Mouse (Mus musculus) liver, embryonic 11.5 days (tissue): ENCODE results near the gene Rai14. TPM values are rescaled to one million over a fixed set of nuclear protein-coding genes. Genes with fewer than 3 reads are reported as not detected.

ENCODE experiments used
- ATAC-seq: fragments of 200-750 bp; cut with Nextera tagmentation; replicated peaks from 2 replicates; pipeline ENCODE4 v1.8.0; 2017; ENCODE audit warnings: moderate number of reproducible peaks, mild to moderate bottlenecking, moderate TSS enrichment, moderate library complexity; ENCODE audit not compliant: low FRiP score
- DNase-seq: peaks from one replicate; pipeline ENCODE4 v3.0.0-alpha.2; 2017; ENCODE audit warnings: low spot score
- H3K27ac ChIP-seq: fragments of 300-500 bp; sonication (generic); 2 replicates; pipeline ENCODE4 v1.5.1; 2014; ENCODE audit warnings: mild to moderate bottlenecking, low read depth, low read length, control low read depth
- H3K27me3 ChIP-seq: fragments of 300-500 bp; sonication (generic); replicated peaks from 2 replicates; pipeline ENCODE4 v1.6.1; 2014; ENCODE audit warnings: low read length, mixed read lengths; ENCODE audit not compliant: control insufficient read depth, insufficient read depth
- H3K36me3 ChIP-seq: fragments of 300-500 bp; sonication (generic); 2 replicates; pipeline ENCODE4 v1.6.1; 2014; ENCODE audit warnings: mild to moderate bottlenecking, low read length, moderate library complexity, mixed read lengths; ENCODE audit not compliant: control insufficient read depth, insufficient read depth
- H3K4me1 ChIP-seq: fragments of 300-500 bp; sonication (generic); replicated peaks from 2 replicates; pipeline ENCODE4 v1.6.1; 2014; ENCODE audit warnings: low read length, mixed read lengths; ENCODE audit not compliant: control insufficient read depth, insufficient read depth
- H3K4me2 ChIP-seq: fragments of 300-500 bp; sonication (generic); 2 replicates; pipeline ENCODE4 v1.6.1; 2014; ENCODE audit warnings: mild to moderate bottlenecking, control low read depth, moderate library complexity
- H3K4me3 ChIP-seq: fragments of 300-500 bp; sonication (generic); 2 replicates; pipeline ENCODE4 v1.5.1; 2014; ENCODE audit warnings: low read depth, low read length, control low read depth
- H3K9ac ChIP-seq: fragments of 300-500 bp; sonication (generic); 2 replicates; pipeline ENCODE4 v1.6.1; 2014; ENCODE audit warnings: low read depth, low read length, control low read depth
- H3K9me3 ChIP-seq: fragments of 300-500 bp; sonication (generic); 2 replicates; pipeline ENCODE4 v1.6.1; 2016; ENCODE audit warnings: low read length, inconsistent platforms, mixed read lengths; ENCODE audit not compliant: control insufficient read depth
- WGBS: fragments of 180-500 bp; shearing (Covaris S2); extraction: QIAGEN DNeasy Blood & Tissue Kit; methylation state at CpG from one replicate; pipeline ENCODE4 v1.1.7; 2014; 5-methylcytosine and 5-hydroxymethylcytosine counted together
- polyA plus RNA-seq: library from polyadenylated mRNA; unstranded; fragments of >200 nt; fragmentation: Nextera tagmentation; extraction: Ambion mirVana; gene quantifications from 2 replicates; pipeline ENCODE4 v1.2.1, GENCODE M21; 2014

Rai14 gene
- 19.6 and 20.2 TPM in 2 replicates for polyA plus RNA-seq

GRCm38 (mm10) chr15:10714409-10715138 lies at the start of gene Rai14:
Gene Rai14 (minus strand): TSS chr15:10714624.
- no peaks in the 10 kb centered on the region for H3K9me3 ChIP-seq
- H3K9ac ChIP-seq, result peak within 1 kb of the TSS; percentile 75
- peak within 1 kb of the TSS; percentile 70 for H3K27ac ChIP-seq
- H3K4me2 ChIP-seq, result peak within 1 kb of the TSS; percentile 90
- ATAC-seq (peak; percentile 85), DNase-seq (peak; percentile 75)
- H3K36me3 ChIP-seq, result no peaks in the 10 kb centered on the region
- peaks cover 5% of the 10 kb centered on the region for H3K4me1 ChIP-seq
- peak within 1 kb of the TSS; percentile 73 for H3K4me3 ChIP-seq
- no peaks in the 10 kb centered on the region; the same call in 1 of the 2 replicates for H3K27me3 ChIP-seq
- WGBS, result under 1% methylated on average over 54 of the region's 68 CpGs

GRCm38 (mm10) chr15:10761441-10761840 lies 47.0 kb upstream of the Rai14 start:
- no peak overlapping the region for H3K4me2 ChIP-seq
- no peak overlapping the region for H3K4me3 ChIP-seq
- no peak overlapping the region for H3K9ac ChIP-seq
- H3K36me3 ChIP-seq, result no peaks in the 10 kb centered on the region
- H3K27me3 ChIP-seq, result no peaks in the 10 kb centered on the region
- no peaks in the 10 kb centered on the region; the same call in 1 of the 2 replicates for H3K4me1 ChIP-seq
- H3K9me3 ChIP-seq, result no peaks in the 10 kb centered on the region
- ATAC-seq, result no peak
- 85% methylated on average over 6 of the region's 6 CpGs for WGBS
- DNase-seq, result peak; percentile 7
- no peak overlapping the region for H3K27ac ChIP-seq

GRCm38 (mm10) chr15:10760006-10760405 lies 45.6 kb upstream of the Rai14 start:
- WGBS, result 81% methylated on average over 12 of the region's 12 CpGs
- Histone ChIP-seq H3K9ac (no peak overlapping the region), H3K36me3 (no peaks in the 10 kb centered on the region), H3K27ac (no peak overlapping the region), H3K9me3 (no peaks in the 10 kb centered on the region), H3K4me3 (no peak overlapping the region), H3K4me2 (no peak overlapping the region), H3K4me1 (no peaks in the 10 kb centered on the region; the same call in 1 of the 2 replicates), H3K27me3 (no peaks in the 10 kb centered on the region)
- DNase-seq (peak; percentile 29), ATAC-seq (no peak)

GRCm38 (mm10) chr15:10759440-10759839 lies 45.0 kb upstream of the Rai14 start:
- no peaks in the 10 kb centered on the region for H3K36me3 ChIP-seq
- no peaks in the 10 kb centered on the region; the same call in 1 of the 2 replicates for H3K4me1 ChIP-seq
- DNase-seq (peak; percentile 24), ATAC-seq (no peak)
- 84% methylated on average over 4 of the region's 4 CpGs for WGBS
- no peaks in the 10 kb centered on the region for H3K9me3 ChIP-seq
- H3K9ac ChIP-seq, result no peak overlapping the region
- no peaks in the 10 kb centered on the region for H3K27me3 ChIP-seq
- H3K4me2 ChIP-seq, result no peak overlapping the region
- H3K27ac ChIP-seq, result no peak overlapping the region
- no peak overlapping the region for H3K4me3 ChIP-seq

- ATAC-seq (no peak), DNase-seq (peak; percentile 7)
- no peaks in the 10 kb centered on the region for H3K9me3 ChIP-seq
- no peak overlapping the region for H3K4me3 ChIP-seq
- no peak overlapping the region for H3K27ac ChIP-seq
- H3K9ac ChIP-seq, result no peak overlapping the region
- H3K27me3 ChIP-seq, result no peaks in the 10 kb centered on the region
- no peaks in the 10 kb centered on the region; the same call in 1 of the 2 replicates for H3K4me1 ChIP-seq
- no peaks in the 10 kb centered on the region for H3K36me3 ChIP-seq
- H3K4me2 ChIP-seq, result no peak overlapping the region
Observed at GRCm38 (mm10) chr15:10758808-10759207, 44.4 kb upstream of the Rai14 start.

- no peaks in the 10 kb centered on the region for H3K27me3 ChIP-seq
- H3K9ac ChIP-seq, result no peak overlapping the region
- H3K4me1 ChIP-seq, result no peaks in the 10 kb centered on the region
- no peak for ATAC-seq
- no peak overlapping the region for H3K4me3 ChIP-seq
- H3K9me3 ChIP-seq, result no peaks in the 10 kb centered on the region
- DNase-seq, result no peak
- H3K36me3 ChIP-seq, result no peaks in the 10 kb centered on the region
- no peak overlapping the region for H3K27ac ChIP-seq
- H3K4me2 ChIP-seq, result no peak overlapping the region
- WGBS, result 49% methylated on average over 2 of the region's 2 CpGs
Observed at GRCm38 (mm10) chr15:10751141-10751540, 36.7 kb upstream of the Rai14 start.

GRCm38 (mm10) chr15:10750339-10750738 lies 35.9 kb upstream of the Rai14 start:
- no peak for ATAC-seq

GRCm38 (mm10) chr15:10749678-10750077 lies 35.3 kb upstream of the Rai14 start:
- DNase-seq, result no peak
- H3K9me3 ChIP-seq, result no peaks in the 10 kb centered on the region
- no peak overlapping the region for H3K4me2 ChIP-seq
- no peaks in the 10 kb centered on the region for H3K36me3 ChIP-seq
- H3K4me1 ChIP-seq, result no peaks in the 10 kb centered on the region
- WGBS, result 68% methylated on average over 4 of the region's 4 CpGs
- ATAC-seq, result no peak
- no peak overlapping the region for H3K4me3 ChIP-seq
- H3K27ac ChIP-seq, result no peak overlapping the region
- no peaks in the 10 kb centered on the region for H3K27me3 ChIP-seq
- H3K9ac ChIP-seq, result no peak overlapping the region

More at GRCm38 (mm10) chr15:10750339-10750738, 35.9 kb upstream of the Rai14 start:
- no peaks in the 10 kb centered on the region for H3K36me3 ChIP-seq
- 84% methylated on average over 2 of the region's 2 CpGs for WGBS
- H3K9me3 ChIP-seq, result no peaks in the 10 kb centered on the region
- no peak overlapping the region for H3K4me3 ChIP-seq
- DNase-seq, result no peak
- H3K9ac ChIP-seq, result no peak overlapping the region
- H3K27me3 ChIP-seq, result no peaks in the 10 kb centered on the region
- H3K4me2 ChIP-seq, result no peak overlapping the region
- no peaks in the 10 kb centered on the region for H3K4me1 ChIP-seq
- no peak overlapping the region for H3K27ac ChIP-seq

GRCm38 (mm10) chr15:10747638-10748037 lies 33.2 kb upstream of the Rai14 start:
- 69% methylated on average over 8 of the region's 8 CpGs for WGBS
- Histone ChIP-seq H3K9me3 (no peaks in the 10 kb centered on the region), H3K4me2 (no peak overlapping the region), H3K36me3 (no peaks in the 10 kb centered on the region), H3K4me3 (no peak overlapping the region), H3K27me3 (no peaks in the 10 kb centered on the region), H3K27ac (no peak overlapping the region), H3K4me1 (no peaks in the 10 kb centered on the region), H3K9ac (no peak overlapping the region)
- no peak for ATAC-seq
- no peak for DNase-seq
